Comparison of ENCODE assay signal across 8 mouse cellular contexts in the genomic region with DNA sequence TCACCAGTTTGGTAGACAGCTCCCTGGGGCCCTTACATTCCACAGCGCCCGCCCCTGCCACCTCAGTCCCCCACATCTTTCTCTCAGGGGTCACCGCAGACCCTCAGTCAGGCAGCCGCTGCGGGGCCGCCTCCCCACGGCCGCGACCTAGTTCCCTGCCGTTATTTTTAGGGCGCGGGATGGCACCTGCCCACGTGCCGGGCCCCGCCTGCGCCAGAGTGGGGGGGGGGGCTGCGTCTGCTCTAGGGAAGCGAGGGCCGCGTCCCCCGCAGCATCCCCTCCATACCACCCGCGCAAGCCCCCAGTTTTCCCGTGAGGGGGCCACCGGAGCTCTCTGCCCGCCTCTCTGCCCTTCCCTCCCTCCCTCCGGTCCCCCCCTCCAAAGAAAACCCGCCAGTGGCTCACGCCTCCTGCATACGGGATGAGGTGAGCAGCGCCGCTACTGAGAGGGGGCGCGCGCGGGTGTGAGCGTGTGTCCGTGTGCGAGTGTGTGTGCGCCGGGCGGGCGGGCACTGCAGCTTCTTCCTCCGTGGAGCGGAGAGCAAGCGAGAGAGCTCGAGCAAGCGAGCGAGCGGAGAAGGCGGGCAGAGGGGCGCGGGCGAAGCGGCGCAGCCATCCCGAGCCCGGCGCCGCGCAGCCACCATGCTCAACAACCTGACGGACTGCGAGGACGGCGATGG. TPM values are rescaled to one million over a fixed set of nuclear protein-coding genes. Genes with fewer than 3 reads are reported as not detected.
DNase-seq lines count a peak whose midpoint lies in the region; ATAC-seq lines count a peak whose summit lies in the region.

No protein-coding gene starts in this region.

- under 1% methylated on average over 64 of the region's 65 CpGs for WGBS in kidney, embryonic 16.5 days
- under 1% methylated on average over 65 of the region's 65 CpGs for WGBS in embryonic facial prominence, embryonic 13.5 days

- no peaks in the 10 kb centered on the region for H3K9me3 ChIP-seq in kidney, embryonic 16.5 days (ENCODE audit: low read length)
- no peaks in the 10 kb centered on the region for H3K9me3 ChIP-seq in embryonic facial prominence, embryonic 13.5 days

- peak overlapping the region; percentile 40 for H3K4me3 ChIP-seq in kidney, embryonic 16.5 days (ENCODE audit: low read length)
- H3K4me3 ChIP-seq in embryonic facial prominence, embryonic 13.5 days, result peak overlapping the region; percentile 38

- no peak overlapping the region for H3K9ac ChIP-seq in kidney, embryonic 16.5 days (replicated peaks; ENCODE audit: low read length)
- no peak overlapping the region for H3K9ac ChIP-seq in embryonic facial prominence, embryonic 13.5 days

- peak; percentile 12; the same call in 1 of the 2 replicates for ATAC-seq in kidney, embryonic 16.5 days (ENCODE audit: low FRiP score, low TSS enrichment)
- no peak for ATAC-seq in embryonic facial prominence, embryonic 13.5 days (ENCODE audit: insufficient number of reproducible peaks, insufficient read depth, low FRiP score, low TSS enrichment, low read depth)
- no peak for ATAC-seq in granulocyte monocyte progenitor cell, adult 5-6 weeks (replicated peaks; ENCODE audit: poor library complexity, severe bottlenecking)
- ATAC-seq in monocyte, adult 5-6 weeks (replicated peaks; ENCODE audit: insufficient number of reproducible peaks, low FRiP score, low TSS enrichment, poor library complexity, severe bottlenecking), result no peak

- no peak for DNase-seq in kidney, adult 8-10 months
- peak; percentile 78 to 82 for DNase-seq in layer of hippocampus, adult 18-20 months (ENCODE audit: low spot score in 2 of 2)
- peak; percentile 39 for DNase-seq in mesoderm, embryonic 11.5 days (ENCODE audit: low read depth, low spot score)
- DNase-seq in ovary, postnatal 10 days (ENCODE audit: low spot score), result no peak

- H3K27me3 ChIP-seq in kidney, embryonic 16.5 days (ENCODE audit: insufficient read depth, low read length), result peaks cover 68% of the 10 kb centered on the region
- peaks cover 81% of the 10 kb centered on the region for H3K27me3 ChIP-seq in embryonic facial prominence, embryonic 13.5 days

- H3K4me1 ChIP-seq in kidney, embryonic 16.5 days (ENCODE audit: insufficient read depth, low read length), result peaks cover 12% of the 10 kb centered on the region
- H3K4me1 ChIP-seq in embryonic facial prominence, embryonic 13.5 days, result peaks cover 27% of the 10 kb centered on the region

- H3K4me2 ChIP-seq in kidney, embryonic 16.5 days (replicated peaks; ENCODE audit: low read depth, low read length), result peak overlapping the region; percentile 61
- H3K4me2 ChIP-seq in embryonic facial prominence, embryonic 13.5 days, result peak overlapping the region; percentile 70

- H3K27ac ChIP-seq in kidney, embryonic 16.5 days (ENCODE audit: low read length), result no peak overlapping the region
- no peak overlapping the region for H3K27ac ChIP-seq in embryonic facial prominence, embryonic 13.5 days

- no peaks in the 10 kb centered on the region for H3K36me3 ChIP-seq in kidney, embryonic 16.5 days (ENCODE audit: insufficient read depth, low read length)
- no peaks in the 10 kb centered on the region for H3K36me3 ChIP-seq in embryonic facial prominence, embryonic 13.5 days

RNA-seq across cellular contexts. Expression of a gene that starts 7.3 kb away (rescaled TPM):
- polyA plus RNA-seq in kidney, embryonic 16.5 days (2015; fragmentation: Nextera tagmentation; extraction: Ambion mirVana), result 0.85 and 0.94 TPM in 2 replicates
- 1.0 and 2.9 TPM in 2 replicates for polyA plus RNA-seq in embryonic facial prominence, embryonic 13.5 days (2015; fragmentation: Nextera tagmentation; extraction: Ambion mirVana)
- 100 to 1,000 TPM; 396 to 408 TPM for total RNA-seq in layer of hippocampus, adult 18-20 months (2021)
- total RNA-seq in granulocyte monocyte progenitor cell, adult 5-6 weeks (2014; fragmentation: Nextera tagmentation), result 0.21 TPM in 1 of 2 replicates, not detected in the other
- 0.43 TPM in 1 of 2 replicates, not detected in the other for total RNA-seq in granulocyte monocyte progenitor cell, adult 5-6 weeks (2017)
- 0.11 to 1.7 TPM (median 0.29 TPM) in 3 replicates for total RNA-seq in monocyte, adult 5-6 weeks (2017)

RNA-seq across cellular contexts. Expression of a gene that starts 27.3 kb away (rescaled TPM):
- polyA plus RNA-seq in kidney, embryonic 16.5 days (2015; fragmentation: Nextera tagmentation; extraction: Ambion mirVana), result 2.5 and 3.2 TPM in 2 replicates
- 16.6 and 23.8 TPM in 2 replicates for polyA plus RNA-seq in embryonic facial prominence, embryonic 13.5 days (2015; fragmentation: Nextera tagmentation; extraction: Ambion mirVana)
- total RNA-seq in layer of hippocampus, adult 18-20 months (2021), result 1 to 10 TPM; 1.5 to 1.6 TPM
- 0.95 TPM in 1 of 2 replicates, not detected in the other for total RNA-seq in granulocyte monocyte progenitor cell, adult 5-6 weeks (2014; fragmentation: Nextera tagmentation)
- 10.0 and 10.7 TPM in 2 replicates for total RNA-seq in granulocyte monocyte progenitor cell, adult 5-6 weeks (2017)
- 1.7 to 19.4 TPM (median 15.0 TPM) in 3 replicates for total RNA-seq in monocyte, adult 5-6 weeks (2017)

RNA-seq across cellular contexts. Expression of a gene that starts 56.3 kb away (rescaled TPM):
- 15.1 and 16.2 TPM in 2 replicates for polyA plus RNA-seq in kidney, embryonic 16.5 days (2015; fragmentation: Nextera tagmentation; extraction: Ambion mirVana)
- polyA plus RNA-seq in embryonic facial prominence, embryonic 13.5 days (2015; fragmentation: Nextera tagmentation; extraction: Ambion mirVana), result 15.5 and 16.1 TPM in 2 replicates
- 10 to 100 TPM; 25.9 to 26.8 TPM for total RNA-seq in layer of hippocampus, adult 18-20 months (2021)
- 11.5 and 16.3 TPM in 2 replicates for total RNA-seq in granulocyte monocyte progenitor cell, adult 5-6 weeks (2014; fragmentation: Nextera tagmentation)
- total RNA-seq in granulocyte monocyte progenitor cell, adult 5-6 weeks (2017), result 5.6 and 7.5 TPM in 2 replicates
- total RNA-seq in monocyte, adult 5-6 weeks (2017), result 9.1 to 21.0 TPM (median 12.5 TPM) in 3 replicates

Comparison
In these comparisons a context has a peak if more than half of its experiments do, and no peak if none do; other contexts are left out.
1. DNase-seq: peak in layer of hippocampus, adult 18-20 months (2 of 2) and mesoderm, embryonic 11.5 days (single experiment); none in kidney, adult 8-10 months (0 of 2) and ovary, postnatal 10 days (single experiment).
2. RNA of a gene that starts 7.3 kb away (total RNA-seq): 396 to 408 TPM in layer of hippocampus, adult 18-20 months; 0.11 to 1.7 TPM in monocyte, adult 5-6 weeks and 0.21 to 0.43 TPM in granulocyte monocyte progenitor cell, adult 5-6 weeks; every median in the first group is over 100 times any median in the second.